Mouse (Mus musculus): ENCODE results near the gene Hamp.

DNA sequence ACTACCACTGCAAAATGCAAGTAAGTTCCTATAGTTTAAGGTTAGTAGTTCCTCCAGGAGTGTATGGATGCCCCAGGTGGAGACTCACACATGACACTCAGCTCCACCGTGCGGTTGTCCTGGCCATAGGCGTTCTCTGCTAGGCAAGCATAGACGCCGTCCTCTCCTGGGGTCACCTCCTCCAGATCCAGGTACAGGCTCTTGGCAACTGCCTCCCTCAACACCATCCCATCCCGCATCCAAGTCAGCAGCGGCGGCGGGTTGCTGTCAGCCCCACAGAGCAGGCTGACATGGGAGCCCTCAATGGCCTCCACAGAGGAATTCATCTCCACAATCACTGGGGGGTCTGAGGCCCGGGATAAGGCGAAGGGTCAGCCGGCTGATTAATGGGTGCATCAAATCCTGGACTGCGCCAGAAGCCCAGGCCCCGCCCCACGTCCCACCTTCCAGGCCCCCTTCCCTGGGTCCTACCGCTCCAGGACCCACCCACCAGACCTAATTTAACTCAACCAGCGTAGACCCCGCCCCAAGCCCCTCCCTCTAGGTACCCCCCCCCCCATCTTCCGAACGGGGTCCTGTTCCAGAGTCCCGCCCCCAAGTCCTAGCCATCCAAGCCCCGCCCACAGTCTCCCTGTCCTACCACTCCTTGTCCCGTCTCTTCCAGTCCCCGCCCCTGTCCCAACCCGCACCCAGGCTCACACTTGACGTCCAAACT is 35.4 kb downstream of the Hamp start:
- TF ChIP-seq POLR2A (IDR thresholded peaks at IDR 0.05; ENCODE audit: borderline replicate concordance, low read depth, low read length) (no peak), CTCF (IDR thresholded peaks at IDR 0.05; ENCODE audit: low read depth, low read length) (no peak)
